In the genomic region with DNA sequence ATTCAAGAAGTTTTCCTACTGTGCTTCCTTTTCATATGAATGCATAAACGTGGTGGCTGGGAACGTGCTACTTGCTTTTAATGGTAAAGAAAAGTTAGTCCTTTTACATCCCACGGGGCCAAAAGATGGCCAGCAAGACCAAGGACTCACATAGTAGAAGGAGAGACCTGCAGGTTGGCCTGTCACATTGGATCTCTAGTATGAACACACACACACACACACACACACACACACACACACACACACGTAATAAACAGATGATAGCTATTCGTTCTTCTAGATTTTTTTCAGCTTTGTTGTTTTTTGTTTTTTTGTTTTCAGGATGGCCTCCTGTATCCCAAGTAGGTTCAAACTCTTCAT, we compare ENCODE assay signal across 8 mouse cellular contexts. TPM values are rescaled to one million over a fixed set of nuclear protein-coding genes. Genes with fewer than 3 reads are reported as not detected.
A peak's percentile ranks its signal among the peaks of the same experiment; 100 is the strongest.
DNase-seq lines count a peak whose midpoint lies in the region; ATAC-seq lines count a peak whose summit lies in the region.

No protein-coding gene starts in this region.

- H3K36me3 ChIP-seq in kidney, embryonic 16.5 days (ENCODE audit: insufficient read depth, low read length), result peaks cover 18% of the 10 kb centered on the region
- H3K36me3 ChIP-seq in embryonic facial prominence, embryonic 10.5 days (replicated peaks), result peaks cover 59% of the 10 kb centered on the region
- H3K36me3 ChIP-seq in hindbrain, embryonic 16.5 days (ENCODE audit: control insufficient read depth, insufficient read depth, low read length), result peaks cover 24% of the 10 kb centered on the region
- H3K36me3 ChIP-seq in midbrain, embryonic 16.5 days (ENCODE audit: control insufficient read depth, insufficient read depth, low read length), result peaks cover 28% of the 10 kb centered on the region

- peak overlapping the region; percentile 79; the same call in 1 of the 2 replicates for H3K27ac ChIP-seq in kidney, embryonic 16.5 days (ENCODE audit: low read length)
- H3K27ac ChIP-seq in embryonic facial prominence, embryonic 10.5 days (replicated peaks), result peak overlapping the region; percentile 95
- H3K27ac ChIP-seq in hindbrain, embryonic 16.5 days (ENCODE audit: low read depth, low read length), result peak overlapping the region; percentile 86
- peak overlapping the region; percentile 88 for H3K27ac ChIP-seq in midbrain, embryonic 16.5 days (ENCODE audit: low read length)

- peak overlapping the region; percentile 78 for H3K9ac ChIP-seq in kidney, embryonic 16.5 days (replicated peaks; ENCODE audit: low read length)
- H3K9ac ChIP-seq in hindbrain, embryonic 16.5 days (ENCODE audit: low read depth, low read length), result peak overlapping the region; percentile 80
- peak overlapping the region; percentile 86; the same call in 1 of the 2 replicates for H3K9ac ChIP-seq in midbrain, embryonic 16.5 days (ENCODE audit: low read depth, low read length)

- H3K4me2 ChIP-seq in kidney, embryonic 16.5 days (replicated peaks; ENCODE audit: low read depth, low read length), result peak overlapping the region; percentile 72
- H3K4me2 ChIP-seq in hindbrain, embryonic 16.5 days (ENCODE audit: low read length), result peak overlapping the region; percentile 78
- peak overlapping the region; percentile 50 for H3K4me2 ChIP-seq in midbrain, embryonic 16.5 days (ENCODE audit: low read length)

- no peaks in the 10 kb centered on the region for H3K9me3 ChIP-seq in kidney, embryonic 16.5 days (ENCODE audit: low read length)
- no peaks in the 10 kb centered on the region for H3K9me3 ChIP-seq in embryonic facial prominence, embryonic 10.5 days
- no peaks in the 10 kb centered on the region for H3K9me3 ChIP-seq in hindbrain, embryonic 16.5 days (ENCODE audit: control insufficient read depth, low read length)
- no peaks in the 10 kb centered on the region for H3K9me3 ChIP-seq in midbrain, embryonic 16.5 days (replicated peaks; ENCODE audit: control insufficient read depth, low read length, poor library complexity, severe bottlenecking)

- H3K4me3 ChIP-seq in kidney, embryonic 16.5 days (ENCODE audit: low read length), result peak overlapping the region; percentile 81
- peak overlapping the region; percentile 93 for H3K4me3 ChIP-seq in embryonic facial prominence, embryonic 10.5 days
- H3K4me3 ChIP-seq in hindbrain, embryonic 16.5 days (ENCODE audit: low read length), result peak overlapping the region; percentile 65
- peak overlapping the region; percentile 72 for H3K4me3 ChIP-seq in midbrain, embryonic 16.5 days (ENCODE audit: low read depth, low read length)

- ATAC-seq in kidney, embryonic 16.5 days (ENCODE audit: low FRiP score, low TSS enrichment), result no peak
- ATAC-seq in hindbrain, embryonic 16.5 days, result 0 out of 2 replicates have a peak, but pooled peaks have one; percentile 12
- ATAC-seq in midbrain, embryonic 16.5 days, result peak; percentile 46; the same call in 1 of the 2 replicates

- H3K27me3 ChIP-seq in kidney, embryonic 16.5 days (ENCODE audit: insufficient read depth, low read length), result no peaks in the 10 kb centered on the region
- H3K27me3 ChIP-seq in embryonic facial prominence, embryonic 10.5 days (replicated peaks; ENCODE audit: low read depth, poor library complexity, severe bottlenecking), result no peaks in the 10 kb centered on the region
- no peaks in the 10 kb centered on the region for H3K27me3 ChIP-seq in hindbrain, embryonic 16.5 days (replicated peaks; ENCODE audit: control insufficient read depth, insufficient read depth, low read length)
- no peaks in the 10 kb centered on the region for H3K27me3 ChIP-seq in midbrain, embryonic 16.5 days (ENCODE audit: control insufficient read depth, insufficient read depth, low read depth, low read length)

- WGBS in kidney, embryonic 16.5 days, result 41% methylated on average over 5 of the region's 5 CpGs
- 52% methylated on average over 5 of the region's 5 CpGs for WGBS in embryonic facial prominence, embryonic 10.5 days
- 38% methylated on average over 5 of the region's 5 CpGs for WGBS in hindbrain, embryonic 16.5 days
- 40% methylated on average over 5 of the region's 5 CpGs for WGBS in midbrain, embryonic 16.5 days

- H3K4me1 ChIP-seq in kidney, embryonic 16.5 days (ENCODE audit: insufficient read depth, low read length), result peaks cover 9% of the 10 kb centered on the region
- H3K4me1 ChIP-seq in embryonic facial prominence, embryonic 10.5 days, result peaks cover 21% of the 10 kb centered on the region
- peaks cover 12% of the 10 kb centered on the region for H3K4me1 ChIP-seq in hindbrain, embryonic 16.5 days (ENCODE audit: control insufficient read depth, insufficient read depth, low read depth, low read length)
- peaks cover 17% of the 10 kb centered on the region for H3K4me1 ChIP-seq in midbrain, embryonic 16.5 days (ENCODE audit: control insufficient read depth, insufficient read depth, low read length)

- DNase-seq in kidney, postnatal 25 days, result no peak
- no peak for DNase-seq in embryonic facial prominence, embryonic 10.5 days (ENCODE audit: low spot score)
- no peak for DNase-seq in spleen, postnatal 4 days (ENCODE audit: low spot score in 2 of 2)
- no peak for DNase-seq in MN1 (ENCODE audit: low spot score)
- DNase-seq in embryo, embryonic 10.5 days (ENCODE audit: low spot score), result no peak

RNA-seq across cellular contexts. Expression of gene Vcpkmt, which starts 0.4 kb away (rescaled TPM):
- 21.2 and 25.7 TPM in 2 replicates for polyA plus RNA-seq in kidney, embryonic 16.5 days (2015; fragmentation: Nextera tagmentation; extraction: Ambion mirVana)
- 36.6 and 37.5 TPM in 2 replicates for polyA plus RNA-seq in embryonic facial prominence, embryonic 10.5 days (2016; fragmentation: Nextera tagmentation; extraction: Ambion mirVana)
- 25.5 and 30.6 TPM in 2 replicates for polyA plus RNA-seq in hindbrain, embryonic 16.5 days (2015; fragmentation: Nextera tagmentation; extraction: Ambion mirVana)
- 29.7 and 30.5 TPM in 2 replicates for polyA plus RNA-seq in midbrain, embryonic 16.5 days (2015; fragmentation: Nextera tagmentation; extraction: Ambion mirVana)
